Mouse (Mus musculus) lung, embryonic 14.5 days (tissue): Measurements from ENCODE around the gene Fggy. TPM values are rescaled to one million over a fixed set of nuclear protein-coding genes. Genes with fewer than 3 reads are reported as not detected.

Experiments used
- ATAC-seq: fragments of 200-750 bp; cut with Nextera tagmentation; 2 replicates; pipeline ENCODE4 v1.8.0; 2017; ENCODE audit warnings: mild to moderate bottlenecking, moderate TSS enrichment, moderate library complexity; ENCODE audit not compliant: insufficient read depth
- DNase-seq: peaks from one replicate; pipeline ENCODE4 v3.0.0-alpha.2; 2015
- H3K27ac ChIP-seq: fragments of 300-500 bp; sonication (generic); 2 replicates; pipeline ENCODE4 v1.5.1; 2014; ENCODE audit warnings: low read depth, mild to moderate bottlenecking, moderate library complexity
- H3K27me3 ChIP-seq: fragments of 300-500 bp; sonication (generic); 2 replicates; pipeline ENCODE4 v1.6.1; 2014; ENCODE audit warnings: low read length, control low read depth; ENCODE audit not compliant: insufficient read depth
- H3K36me3 ChIP-seq: fragments of 300-500 bp; sonication (generic); 2 replicates; pipeline ENCODE4 v1.6.1; 2014; ENCODE audit warnings: control low read depth; ENCODE audit not compliant: insufficient read depth
- H3K4me1 ChIP-seq: fragments of 300-500 bp; sonication (generic); 2 replicates; pipeline ENCODE4 v1.6.1; 2014; ENCODE audit warnings: antibody characterized with exemption, control low read depth; ENCODE audit not compliant: insufficient read depth
- H3K4me2 ChIP-seq: fragments of 300-500 bp; sonication (generic); 2 replicates; pipeline ENCODE4 v1.6.1; 2014; ENCODE audit warnings: mild to moderate bottlenecking
- H3K4me3 ChIP-seq: fragments of 300-500 bp; sonication (generic); 2 replicates; pipeline ENCODE4 v1.5.1; 2014; ENCODE audit warnings: low read depth, low read length
- H3K9ac ChIP-seq: fragments of 300-500 bp; sonication (generic); 2 replicates; pipeline ENCODE4 v1.6.1; 2014
- H3K9me3 ChIP-seq: fragments of 300-500 bp; sonication (generic); 2 replicates; pipeline ENCODE4 v1.6.1; 2016; ENCODE audit warnings: low read depth, low read length, control low read depth
- CTCF ChIP-seq: IDR thresholded peaks from 2 replicates; pipeline ENCODE4 v1.5.1; 2016; ENCODE audit warnings: antibody characterized with exemption, low read depth
- WGBS: fragments of 180-500 bp; shearing (Covaris S2); extraction: QIAGEN DNeasy Blood & Tissue Kit; methylation state at CpG from one replicate; pipeline ENCODE4 v1.1.7; 2014; 5-methylcytosine and 5-hydroxymethylcytosine counted together
- polyA plus RNA-seq: library from polyadenylated mRNA; unstranded; fragments of >200 nt; fragmentation: Nextera tagmentation; extraction: Ambion mirVana; gene quantifications from 2 replicates; pipeline ENCODE4 v1.2.1, GENCODE M21; 2014

Fggy gene
- polyA plus RNA-seq, 1 experiment from 2014 or later: 9.8 TPM

DNA sequence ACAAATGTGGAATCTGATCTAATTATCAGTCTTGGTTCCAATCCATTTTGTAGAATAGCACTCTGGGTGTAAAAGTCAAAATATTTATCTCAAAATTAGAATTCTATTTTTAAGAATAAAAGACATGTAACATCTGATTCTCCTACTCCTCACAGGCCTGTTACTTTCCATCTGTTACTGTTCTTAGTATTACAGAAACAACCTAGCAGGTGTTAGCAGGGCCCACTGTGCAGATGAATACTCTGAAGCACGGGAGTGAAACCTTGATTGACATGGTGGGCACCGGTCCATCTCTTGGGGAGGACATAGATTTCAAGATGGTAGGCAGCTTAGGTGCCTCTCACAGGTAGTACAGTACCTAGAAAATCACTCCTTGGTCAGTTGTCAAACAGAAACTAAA lies 298.7 kb downstream of the Fggy start:
- DNase-seq (no peak), ATAC-seq (no peak)
- Histone ChIP-seq H3K4me1 (no peaks in the 10 kb centered on the region), H3K4me3 (no peak overlapping the region), H3K9ac (no peak overlapping the region), H3K27me3 (no peaks in the 10 kb centered on the region), H3K36me3 (no peaks in the 10 kb centered on the region), H3K27ac (no peak overlapping the region), H3K4me2 (no peak overlapping the region), H3K9me3 (no peaks in the 10 kb centered on the region)
- 84% methylated on average over 2 of the region's 2 CpGs for WGBS
- no peak for TF ChIP-seq CTCF

DNA sequence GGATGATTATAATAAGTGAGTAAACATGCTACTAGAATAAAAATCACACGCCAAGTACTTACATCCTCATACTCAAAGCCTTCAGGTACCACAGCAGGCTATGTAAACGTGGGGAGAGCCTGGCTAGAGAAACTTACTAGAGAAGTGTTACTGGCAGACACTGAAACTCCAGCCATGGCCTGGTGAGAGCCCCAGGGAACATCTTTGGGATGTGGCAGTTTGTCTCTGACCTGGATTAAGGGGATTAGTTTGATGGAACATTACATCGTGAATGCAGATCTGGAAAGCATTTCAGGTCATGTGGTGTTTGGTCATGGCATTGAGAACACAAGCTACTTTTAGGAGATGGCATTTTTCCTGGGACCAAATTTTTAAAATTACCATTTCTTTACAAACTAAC lies 303.3 kb downstream of the Fggy start:
- ATAC-seq (no peak), DNase-seq (no peak)
- Histone ChIP-seq H3K4me3 (no peak overlapping the region), H3K27ac (no peak overlapping the region), H3K27me3 (no peaks in the 10 kb centered on the region), H3K36me3 (no peaks in the 10 kb centered on the region), H3K4me1 (peaks cover 10% of the 10 kb centered on the region), H3K4me2 (no peak overlapping the region), H3K9me3 (no peaks in the 10 kb centered on the region), H3K9ac (no peak overlapping the region)
- 29% methylated on average over 3 of the region's 3 CpGs for whole genome bisulfite sequencing
- no peak for TF ChIP-seq CTCF

DNA sequence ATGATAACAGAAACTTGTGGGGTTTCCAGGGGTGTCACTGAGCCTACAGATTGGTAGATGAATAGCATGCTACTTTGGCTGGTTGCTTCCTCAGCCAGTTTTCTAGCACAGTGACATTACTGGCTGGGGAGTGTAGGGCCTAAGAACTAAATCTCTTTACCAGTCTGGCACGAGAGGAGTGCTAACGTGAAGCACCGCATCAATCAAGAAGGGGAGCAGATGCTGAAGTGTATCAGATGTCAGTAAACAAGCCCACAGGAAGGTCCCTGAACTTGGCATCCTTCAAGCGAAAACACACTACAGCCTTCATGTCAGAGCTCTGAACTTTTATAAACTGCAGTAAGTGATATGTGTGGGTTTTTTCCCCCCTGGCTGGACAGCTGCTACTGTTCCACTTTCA lies 303.8 kb downstream of the Fggy start:
- peaks cover 10% of the 10 kb centered on the region for H3K4me1 ChIP-seq
- H3K27ac ChIP-seq: no peak overlapping the region
- no peaks in the 10 kb centered on the region for H3K9me3 ChIP-seq
- TF ChIP-seq CTCF: no peak
- H3K27me3 ChIP-seq: no peaks in the 10 kb centered on the region
- H3K4me2 ChIP-seq: no peak overlapping the region
- no peak overlapping the region for H3K4me3 ChIP-seq
- WGBS: 28% methylated on average over 4 of the region's 4 CpGs
- H3K36me3 ChIP-seq: no peaks in the 10 kb centered on the region
- no peak overlapping the region for H3K9ac ChIP-seq
- DNase-seq (peak; percentile 54), ATAC-seq (peak; percentile 44; the same call in 1 of the 2 replicates)

DNA sequence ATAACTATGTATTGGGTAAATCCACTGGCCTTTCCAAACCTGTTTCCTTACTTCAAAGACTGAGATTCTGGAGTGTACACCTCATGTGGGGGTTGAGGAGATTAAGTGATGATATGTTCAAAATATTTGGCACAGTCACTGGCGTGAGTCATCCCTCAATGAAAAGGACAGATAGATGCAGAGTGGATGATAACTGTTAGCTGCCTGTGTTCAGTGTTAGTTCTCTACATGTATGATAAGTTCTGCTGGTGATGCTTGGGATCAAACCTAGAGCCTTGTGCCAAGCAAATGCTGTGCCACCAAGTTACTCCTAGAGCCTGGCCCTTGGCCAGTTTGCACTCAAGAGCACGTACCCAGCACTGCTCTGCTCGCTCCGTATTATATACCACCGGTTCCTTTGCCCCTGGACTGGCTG lies 304.4 kb downstream of the Fggy start:
- no peak overlapping the region; the same call in 1 of the 2 replicates for H3K27ac ChIP-seq
- H3K9me3 ChIP-seq: no peaks in the 10 kb centered on the region
- WGBS: 60% methylated on average over 5 of the region's 5 CpGs
- no peak overlapping the region for H3K9ac ChIP-seq
- DNase-seq: no peak
- H3K4me1 ChIP-seq: peaks cover 10% of the 10 kb centered on the region
- no peak for ATAC-seq
- H3K4me3 ChIP-seq: no peak overlapping the region
- no peaks in the 10 kb centered on the region for H3K36me3 ChIP-seq
- no peak overlapping the region for H3K4me2 ChIP-seq
- TF ChIP-seq CTCF: no peak
- H3K27me3 ChIP-seq: no peaks in the 10 kb centered on the region

DNA sequence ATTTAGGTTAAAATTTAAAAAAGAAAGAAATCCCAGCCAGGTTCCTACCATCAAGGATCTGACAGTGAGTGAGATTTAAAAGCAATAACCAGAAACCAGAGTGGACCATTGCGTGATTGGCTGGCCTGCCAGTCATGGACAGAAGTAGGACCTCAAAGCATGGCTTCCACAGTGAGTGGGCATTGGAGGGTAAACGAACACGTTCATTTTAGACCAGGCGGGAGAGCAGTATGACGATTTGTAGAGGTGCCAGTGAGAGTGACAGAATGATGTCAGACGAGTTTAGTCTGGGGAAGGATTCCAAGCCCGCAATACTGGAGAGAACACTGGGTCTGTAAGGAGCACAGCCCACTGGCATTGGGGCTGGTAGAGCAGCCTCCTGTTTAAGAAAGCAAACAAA lies 305.0 kb downstream of the Fggy start:
- Histone ChIP-seq H3K27ac (no peak overlapping the region), H3K9me3 (no peaks in the 10 kb centered on the region), H3K4me2 (no peak overlapping the region), H3K9ac (no peak overlapping the region), H3K4me3 (no peak overlapping the region), H3K27me3 (no peaks in the 10 kb centered on the region), H3K4me1 (peaks cover 10% of the 10 kb centered on the region), H3K36me3 (no peaks in the 10 kb centered on the region)
- ATAC-seq (peak; percentile 45; the same call in 1 of the 2 replicates), DNase-seq (no peak)
- WGBS: 38% methylated on average over 7 of the region's 7 CpGs
- no peak for TF ChIP-seq CTCF

DNA sequence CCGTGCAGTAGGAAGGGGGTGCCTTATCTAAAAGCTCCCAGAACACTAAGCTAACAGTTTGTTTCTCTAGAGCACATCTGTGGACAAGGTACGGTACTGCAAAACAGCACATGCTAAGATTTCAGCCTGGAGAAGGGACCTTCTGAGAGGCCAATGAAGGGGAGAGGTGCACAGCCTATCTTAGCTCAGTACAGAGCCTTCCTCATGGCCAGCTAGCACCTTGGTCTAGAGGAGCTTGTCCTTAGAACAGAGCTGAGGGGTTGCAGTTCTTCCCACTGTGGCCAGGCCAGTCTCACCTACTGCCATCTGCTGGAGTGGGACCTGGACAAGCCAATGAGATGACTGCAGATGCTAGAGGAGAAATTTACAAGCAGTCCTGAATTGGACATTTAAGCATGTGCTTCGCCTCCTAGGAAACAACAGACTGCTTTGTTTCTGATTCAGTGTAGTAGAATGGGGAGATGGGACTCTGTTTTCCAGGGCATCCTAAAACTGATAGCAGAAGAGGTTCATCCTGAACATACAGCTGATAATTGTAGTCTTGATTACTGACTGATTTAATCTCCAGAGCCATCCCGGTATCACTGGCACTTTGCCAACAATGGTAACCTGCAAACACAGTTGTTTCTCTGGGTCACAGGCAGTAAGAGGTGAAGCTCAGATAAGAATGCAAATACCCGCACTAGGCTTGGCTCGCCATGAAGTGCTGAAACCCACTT lies 305.6 kb downstream of the Fggy start:
- H3K27me3 ChIP-seq: no peaks in the 10 kb centered on the region
- WGBS: 36% methylated on average over 6 of the region's 6 CpGs
- no peak overlapping the region for H3K4me2 ChIP-seq
- no peaks in the 10 kb centered on the region for H3K9me3 ChIP-seq
- peaks cover 10% of the 10 kb centered on the region for H3K4me1 ChIP-seq
- no peak overlapping the region for H3K4me3 ChIP-seq
- no peaks in the 10 kb centered on the region for H3K36me3 ChIP-seq
- ATAC-seq (peak; percentile 42; the same call in 1 of the 2 replicates), DNase-seq (no peak)
- 0 out of 2 replicates have a peak overlapping the region, but pooled peaks have one; percentile 26 for H3K27ac ChIP-seq
- no peak overlapping the region for H3K9ac ChIP-seq
- TF ChIP-seq CTCF: peak; percentile 52

DNA sequence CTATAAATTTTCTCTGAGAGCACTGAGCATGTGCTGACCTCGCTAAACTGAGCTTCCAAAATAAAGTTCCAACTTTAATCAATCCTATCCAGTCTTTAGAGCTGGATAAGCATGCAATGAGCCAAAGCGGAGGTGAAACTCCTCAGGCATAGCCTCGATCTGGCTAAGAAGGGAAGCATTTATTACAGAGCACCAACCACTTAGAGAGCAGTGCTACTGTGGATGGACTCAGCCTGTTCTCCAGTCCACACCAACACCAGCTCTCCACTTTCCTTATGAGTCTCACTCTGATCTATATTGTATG lies 306.1 kb downstream of the Fggy start:
- Histone ChIP-seq H3K4me3 (no peak overlapping the region), H3K4me1 (peaks cover 10% of the 10 kb centered on the region), H3K9me3 (no peaks in the 10 kb centered on the region), H3K27ac (no peak overlapping the region), H3K4me2 (no peak overlapping the region), H3K36me3 (no peaks in the 10 kb centered on the region), H3K27me3 (no peaks in the 10 kb centered on the region), H3K9ac (no peak overlapping the region)
- no peak for TF ChIP-seq CTCF
- ATAC-seq: no peak
- 70% methylated on average over 3 of the region's 3 CpGs for WGBS
- DNase-seq: no peak
